Mouse (Mus musculus) limb, embryonic 13.5 days (tissue): ENCODE results near the gene Ribc1. TPM values are rescaled to one million over a fixed set of nuclear protein-coding genes. Genes with fewer than 3 reads are reported as not detected.

Experiments used
- ATAC-seq: fragments of 200-750 bp; cut with Nextera tagmentation; 2 replicates; pipeline ENCODE4 v1.8.0; 2017; ENCODE audit warnings: low read depth, moderate number of reproducible peaks, moderate TSS enrichment; ENCODE audit not compliant: low FRiP score
- H3K27ac ChIP-seq: fragments of 300-500 bp; sonication (generic); 2 replicates; pipeline ENCODE4 v1.5.1; 2015; ENCODE audit warnings: inconsistent platforms, mild to moderate bottlenecking, moderate library complexity
- H3K27me3 ChIP-seq: fragments of 300-500 bp; sonication (generic); 2 replicates; pipeline ENCODE4 v1.6.1; 2015; ENCODE audit warnings: mild to moderate bottlenecking, inconsistent platforms
- H3K36me3 ChIP-seq: fragments of 300-500 bp; sonication (generic); 2 replicates; pipeline ENCODE4 v1.6.1; 2015; ENCODE audit warnings: inconsistent platforms, mild to moderate bottlenecking, moderate library complexity
- H3K4me1 ChIP-seq: fragments of 300-500 bp; sonication (generic); 2 replicates; pipeline ENCODE4 v1.6.1; 2015; ENCODE audit warnings: inconsistent platforms
- H3K4me2 ChIP-seq: fragments of 300-500 bp; sonication (generic); replicated peaks from 2 replicates; pipeline ENCODE4 v1.6.1; 2015; ENCODE audit warnings: inconsistent platforms, mild to moderate bottlenecking, moderate library complexity
- H3K4me3 ChIP-seq: fragments of 300-500 bp; sonication (generic); 2 replicates; pipeline ENCODE4 v1.5.1; 2015; ENCODE audit warnings: moderate library complexity, mild to moderate bottlenecking, inconsistent platforms
- H3K9ac ChIP-seq: fragments of 300-500 bp; sonication (generic); 2 replicates; pipeline ENCODE4 v1.6.1; 2015; ENCODE audit warnings: mild to moderate bottlenecking, inconsistent platforms
- H3K9me3 ChIP-seq: fragments of 300-500 bp; sonication (generic); 2 replicates; pipeline ENCODE4 v1.6.1; 2016; ENCODE audit warnings: inconsistent platforms
- WGBS: fragments of 180-500 bp; shearing (Covaris S2); methylation state at CpG from one replicate; pipeline ENCODE4 v1.1.7; 2015; 5-methylcytosine and 5-hydroxymethylcytosine counted together
- polyA plus RNA-seq: library from polyadenylated mRNA; unstranded; fragments of >200 nt; fragmentation: Nextera tagmentation; extraction: Ambion mirVana; gene quantifications from 2 replicates; pipeline ENCODE4 v1.2.1, GENCODE M21; 2015

Ribc1 gene
- polyA plus RNA-seq = 2.3 and 2.6 TPM in 2 replicates

DNA sequence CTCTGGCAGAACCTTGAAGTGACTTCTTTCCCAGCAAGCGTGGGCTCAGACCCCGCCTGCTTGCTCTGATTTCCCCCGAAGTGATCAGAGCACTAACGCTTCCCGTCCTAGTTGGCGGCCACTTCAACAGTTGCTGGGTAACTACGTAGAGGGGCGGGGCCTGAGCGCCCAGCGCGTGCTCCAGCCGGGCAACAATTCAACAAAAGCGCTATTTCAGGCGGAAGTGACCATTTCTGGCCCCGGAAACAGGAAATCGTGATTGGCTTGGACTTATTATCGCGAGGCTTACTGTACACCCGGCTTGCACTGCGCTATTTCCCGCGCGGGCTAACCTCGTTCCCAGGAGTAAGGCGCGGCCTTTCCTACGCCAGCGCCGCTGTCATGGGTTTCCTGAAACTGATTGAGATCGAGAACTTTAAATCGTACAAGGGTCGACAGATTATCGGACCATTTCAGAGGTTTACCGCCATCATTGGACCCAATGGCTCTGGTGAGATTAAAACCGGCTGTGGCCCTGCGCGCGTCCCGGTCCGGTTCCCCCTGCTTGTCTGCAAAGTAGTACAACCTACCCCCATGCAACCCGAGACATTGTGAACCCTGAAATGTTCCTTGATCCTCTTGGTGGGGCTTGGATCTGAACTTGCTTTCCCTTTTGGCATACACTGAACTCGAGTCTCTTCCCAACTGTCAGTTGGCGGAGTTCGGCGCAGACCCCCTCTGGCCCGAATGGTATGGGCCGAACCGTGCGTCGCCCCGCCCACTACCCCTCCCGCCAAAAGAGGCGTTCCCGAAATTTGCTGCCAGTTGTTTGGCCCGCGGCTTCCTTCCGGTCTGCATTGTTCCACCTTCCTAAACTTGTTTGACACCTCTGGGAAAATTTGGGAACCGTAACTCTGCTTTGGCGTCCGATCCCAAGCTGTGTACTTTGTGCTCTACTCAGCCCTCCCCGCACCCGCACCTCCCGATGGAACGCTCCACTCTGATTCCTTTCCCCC is at the start of gene Ribc1, which contains the start of gene Smc1a:
Ribc1 (minus strand) TSS at position 145 of the 995 bp plus-strand sequence.
Smc1a (plus strand) TSS at position 278 of the 995 bp plus-strand sequence.
- Histone ChIP-seq H3K9ac (peak within 1 kb of the TSS; percentile 74), H3K27me3 (peaks cover 36% of the 10 kb centered on the region), H3K4me1 (peaks cover 6% of the 10 kb centered on the region; the same call in 1 of the 2 replicates), H3K4me3 (peak within 1 kb of the TSS; percentile 54), H3K4me2 (peak within 1 kb of the TSS; percentile 67), H3K9me3 (no peaks in the 10 kb centered on the region), H3K36me3 (peaks cover 8% of the 10 kb centered on the region), H3K27ac (peak within 1 kb of the TSS; percentile 85)
- 16% methylated on average over 64 of the region's 64 CpGs for WGBS
- ATAC-seq = peak; percentile 97

DNA sequence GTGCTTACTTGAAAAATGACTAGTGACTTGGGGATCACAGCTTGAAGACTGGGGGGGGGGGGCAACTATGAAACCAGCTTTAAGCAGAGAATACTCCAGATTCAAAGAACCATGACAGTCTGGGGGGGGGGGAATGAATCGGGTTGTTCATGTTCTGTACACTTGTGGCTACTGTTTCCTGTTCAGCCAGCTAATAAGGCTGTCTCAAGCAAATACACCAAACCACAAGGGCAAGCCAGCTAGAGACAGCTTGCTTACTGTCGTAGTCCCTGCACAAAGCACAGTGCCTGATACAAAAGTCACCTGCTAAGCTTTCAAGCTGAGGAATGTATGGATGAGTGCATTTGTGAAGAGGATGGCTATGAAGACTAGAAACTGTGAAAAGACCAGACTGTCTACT is 49.6 kb upstream of the Ribc1 start:
- peaks cover 51% of the 10 kb centered on the region; the same call in 1 of the 2 replicates for H3K27me3 ChIP-seq
- H3K9me3 ChIP-seq = no peaks in the 10 kb centered on the region
- 76% methylated on average over 2 of the region's 2 CpGs for whole genome bisulfite sequencing
- peaks cover 13% of the 10 kb centered on the region for H3K36me3 ChIP-seq
- no peak overlapping the region for H3K27ac ChIP-seq
- no peak overlapping the region for H3K4me2 ChIP-seq
- H3K4me3 ChIP-seq = no peak overlapping the region
- H3K4me1 ChIP-seq = no peaks in the 10 kb centered on the region
- H3K9ac ChIP-seq = no peak overlapping the region
- ATAC-seq = no peak

DNA sequence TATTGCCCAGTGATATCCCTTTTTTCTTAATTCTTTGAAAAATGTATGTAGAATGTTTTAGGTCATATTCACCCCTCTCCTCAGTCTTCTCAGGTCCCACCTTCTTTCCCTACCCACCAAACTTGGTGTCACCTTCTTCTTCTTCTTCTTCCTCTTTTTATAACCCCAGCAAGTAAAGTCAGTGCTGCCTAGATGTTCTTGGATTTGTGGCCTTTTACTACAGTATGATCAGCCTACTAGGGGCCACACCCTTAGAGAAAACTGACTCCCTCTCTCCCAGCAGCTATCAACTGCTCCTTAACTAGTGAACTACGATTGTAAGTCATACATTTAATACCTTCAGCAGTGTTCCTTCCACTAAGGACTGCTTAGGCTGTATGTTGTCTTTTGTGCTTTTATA is 38.0 kb upstream of the Ribc1 start:
- H3K9ac ChIP-seq = no peak overlapping the region
- H3K9me3 ChIP-seq = no peaks in the 10 kb centered on the region
- H3K4me2 ChIP-seq = no peak overlapping the region
- no peaks in the 10 kb centered on the region for H3K4me1 ChIP-seq
- H3K27ac ChIP-seq = no peak overlapping the region
- peaks cover 19% of the 10 kb centered on the region for H3K36me3 ChIP-seq
- 84% methylated on average over 1 of the region's 1 CpGs for WGBS
- ATAC-seq = no peak
- no peak overlapping the region for H3K4me3 ChIP-seq
- peaks cover 46% of the 10 kb centered on the region; the same call in 1 of the 2 replicates for H3K27me3 ChIP-seq

DNA sequence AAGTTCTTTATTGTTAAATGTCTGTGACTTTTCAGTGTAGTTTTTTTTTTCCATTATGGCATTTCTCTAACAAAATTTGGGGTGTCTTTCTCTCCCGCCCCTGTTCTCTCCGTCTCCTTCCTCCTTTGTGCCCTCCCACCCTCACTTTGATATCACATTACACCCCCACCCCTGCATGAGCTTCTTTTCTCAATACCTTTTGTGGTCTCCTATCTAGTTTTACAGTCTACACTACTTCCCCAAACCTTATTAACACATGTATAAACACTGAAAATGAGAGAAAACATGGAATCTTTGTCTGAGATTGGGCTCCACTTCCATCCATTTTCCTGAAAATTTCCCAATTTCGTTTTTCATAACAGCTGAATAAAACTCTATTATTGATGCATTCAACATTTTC is 36.5 kb upstream of the Ribc1 start:
- Histone ChIP-seq H3K4me3 (no peak overlapping the region), H3K9ac (no peak overlapping the region), H3K4me2 (no peak overlapping the region), H3K27ac (no peak overlapping the region), H3K4me1 (no peaks in the 10 kb centered on the region), H3K27me3 (peaks cover 40% of the 10 kb centered on the region; the same call in 1 of the 2 replicates), H3K9me3 (no peaks in the 10 kb centered on the region), H3K36me3 (peaks cover 19% of the 10 kb centered on the region)
- WGBS = 68% methylated on average over 3 of the region's 3 CpGs
- no peak for ATAC-seq

DNA sequence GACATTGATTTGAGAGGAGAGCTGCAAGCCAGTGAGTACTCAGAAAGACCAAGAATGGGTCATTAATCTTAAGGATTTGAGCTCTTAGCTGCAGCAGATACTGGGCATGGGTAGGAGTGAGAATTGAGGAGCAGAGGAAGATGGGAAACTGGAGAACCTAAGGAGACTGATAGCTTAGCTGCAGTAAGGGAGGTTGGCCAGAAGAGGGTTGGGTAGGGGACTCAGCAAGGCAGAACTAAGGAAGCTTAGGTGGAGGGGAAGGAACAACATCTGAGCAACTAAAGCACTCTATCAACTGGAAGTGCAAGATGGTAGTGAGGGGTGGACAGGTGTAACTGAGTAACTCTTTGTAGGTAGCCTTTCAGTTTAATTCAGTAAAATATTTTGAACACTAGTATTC is 31.1 kb upstream of the Ribc1 start:
- peaks cover 36% of the 10 kb centered on the region; the same call in 1 of the 2 replicates for H3K27me3 ChIP-seq

DNA sequence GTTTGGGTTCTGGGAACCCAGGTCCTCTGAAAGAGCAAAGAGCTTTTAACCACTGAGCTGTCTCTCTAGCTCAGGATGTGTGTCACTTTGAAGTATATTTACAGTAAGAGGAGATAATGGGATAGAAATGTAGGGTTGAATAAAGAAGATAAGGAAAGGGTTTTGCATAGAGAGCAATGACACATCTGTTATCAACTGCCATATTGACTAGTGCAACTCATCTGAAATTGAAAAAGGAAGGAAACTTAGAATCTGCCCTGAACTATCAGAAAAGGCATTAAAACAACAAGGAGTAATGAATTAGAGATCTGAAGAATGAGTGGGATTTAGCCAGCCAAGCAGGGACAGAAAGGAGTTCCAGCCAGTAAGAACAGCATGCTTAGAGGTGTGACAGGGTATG is 23.8 kb upstream of the Ribc1 start:
- peaks cover 32% of the 10 kb centered on the region; the same call in 1 of the 2 replicates for H3K27me3 ChIP-seq
- H3K36me3 ChIP-seq = peaks cover 35% of the 10 kb centered on the region
- no peaks in the 10 kb centered on the region for H3K4me1 ChIP-seq
- H3K4me3 ChIP-seq = no peak overlapping the region
- H3K4me2 ChIP-seq = no peak overlapping the region
- ATAC-seq = no peak
- H3K27ac ChIP-seq = no peak overlapping the region
- no peak overlapping the region for H3K9ac ChIP-seq
- no peaks in the 10 kb centered on the region for H3K9me3 ChIP-seq

More for the DNA sequence above, 31.1 kb upstream of the Ribc1 start:
- H3K4me3 ChIP-seq = no peak overlapping the region
- no peaks in the 10 kb centered on the region for H3K4me1 ChIP-seq
- H3K9ac ChIP-seq = no peak overlapping the region
- no peaks in the 10 kb centered on the region for H3K9me3 ChIP-seq
- H3K36me3 ChIP-seq = peaks cover 21% of the 10 kb centered on the region
- ATAC-seq = no peak
- no peak overlapping the region for H3K27ac ChIP-seq
- H3K4me2 ChIP-seq = no peak overlapping the region

DNA sequence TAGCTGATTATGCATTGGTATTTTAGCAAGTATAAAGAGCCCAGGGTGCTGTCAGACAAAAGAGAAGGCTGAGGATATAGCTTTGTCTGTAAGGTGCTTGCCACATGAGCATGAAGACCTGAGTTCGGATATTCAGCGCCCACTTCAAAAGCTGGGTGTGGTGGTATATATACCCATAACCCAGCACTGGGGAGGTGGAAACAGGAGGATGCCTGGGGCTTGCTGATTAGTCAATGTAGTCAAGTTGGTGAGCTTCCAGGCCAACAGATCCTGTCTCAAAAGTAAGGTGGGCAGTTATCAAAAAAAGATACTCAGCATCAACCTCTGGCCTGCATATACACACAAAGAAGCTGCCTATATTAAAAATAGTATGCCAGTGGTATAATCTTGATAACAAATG is 3.2 kb upstream of the Ribc1 start:
- no peaks in the 10 kb centered on the region; the same call in 1 of the 2 replicates for H3K36me3 ChIP-seq
- no peak overlapping the region for H3K27ac ChIP-seq
- H3K9me3 ChIP-seq = no peaks in the 10 kb centered on the region
- H3K4me3 ChIP-seq = no peak overlapping the region
- H3K4me1 ChIP-seq = peaks cover 6% of the 10 kb centered on the region; the same call in 1 of the 2 replicates
- no peak overlapping the region for H3K4me2 ChIP-seq
- H3K27me3 ChIP-seq = peaks cover 33% of the 10 kb centered on the region
- H3K9ac ChIP-seq = no peak overlapping the region
- WGBS = 86% methylated on average over 2 of the region's 2 CpGs
- no peak for ATAC-seq

DNA sequence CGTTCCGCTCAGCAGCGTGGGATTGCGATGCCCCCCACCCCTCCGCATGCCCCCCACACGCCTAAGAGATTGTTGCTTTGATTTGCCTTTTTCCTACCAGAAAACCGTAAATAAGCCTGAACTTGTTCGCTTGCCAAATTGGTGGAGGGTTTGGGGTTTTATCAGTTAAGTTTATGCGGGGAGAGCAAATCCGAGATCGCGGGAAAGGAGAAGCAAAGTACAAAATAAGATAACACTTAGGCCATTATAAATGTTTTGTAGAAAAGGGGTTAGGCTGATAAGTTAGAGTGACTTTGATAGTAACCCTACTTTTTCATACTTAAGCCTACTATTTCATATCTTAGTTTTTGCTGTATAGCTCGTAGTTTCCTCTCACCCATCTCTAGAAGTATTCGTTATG is 1.1 kb upstream of the Ribc1 start:
- Histone ChIP-seq H3K27ac (peak overlapping the region; percentile 16; the same call in 1 of the 2 replicates), H3K9ac (peak overlapping the region; percentile 67), H3K27me3 (peaks cover 35% of the 10 kb centered on the region), H3K36me3 (peaks cover 8% of the 10 kb centered on the region), H3K4me1 (peaks cover 6% of the 10 kb centered on the region; the same call in 1 of the 2 replicates), H3K4me2 (peak overlapping the region; percentile 67), H3K4me3 (peak overlapping the region; percentile 54), H3K9me3 (no peaks in the 10 kb centered on the region)
- 24% methylated on average over 14 of the region's 14 CpGs for WGBS
- no peak for ATAC-seq

- Histone ChIP-seq H3K9ac (peak overlapping the region; percentile 74), H3K27ac (peak overlapping the region; percentile 85), H3K4me2 (peak overlapping the region; percentile 60), H3K27me3 (peaks cover 36% of the 10 kb centered on the region), H3K36me3 (peaks cover 8% of the 10 kb centered on the region), H3K4me3 (peak overlapping the region; percentile 54), H3K4me1 (peaks cover 6% of the 10 kb centered on the region; the same call in 1 of the 2 replicates), H3K9me3 (no peaks in the 10 kb centered on the region)
- WGBS = 18% methylated on average over 11 of the region's 11 CpGs
- no peak; the same call in 1 of the 2 replicates for ATAC-seq
Observed at GRCm38 (mm10) chrX:152015752-152016150, 344 bp downstream of the Ribc1 start.

GRCm38 (mm10) chrX:152007863-152008262 is 8.2 kb downstream of the Ribc1 start:
- Histone ChIP-seq H3K9me3 (no peaks in the 10 kb centered on the region), H3K27me3 (peaks cover 55% of the 10 kb centered on the region), H3K4me3 (no peak overlapping the region), H3K27ac (no peak overlapping the region), H3K9ac (no peak overlapping the region), H3K4me1 (no peaks in the 10 kb centered on the region), H3K4me2 (no peak overlapping the region), H3K36me3 (peaks cover 27% of the 10 kb centered on the region; the same call in 1 of the 2 replicates)
- 79% methylated on average over 1 of the region's 1 CpGs for WGBS
- ATAC-seq = no peak

DNA sequence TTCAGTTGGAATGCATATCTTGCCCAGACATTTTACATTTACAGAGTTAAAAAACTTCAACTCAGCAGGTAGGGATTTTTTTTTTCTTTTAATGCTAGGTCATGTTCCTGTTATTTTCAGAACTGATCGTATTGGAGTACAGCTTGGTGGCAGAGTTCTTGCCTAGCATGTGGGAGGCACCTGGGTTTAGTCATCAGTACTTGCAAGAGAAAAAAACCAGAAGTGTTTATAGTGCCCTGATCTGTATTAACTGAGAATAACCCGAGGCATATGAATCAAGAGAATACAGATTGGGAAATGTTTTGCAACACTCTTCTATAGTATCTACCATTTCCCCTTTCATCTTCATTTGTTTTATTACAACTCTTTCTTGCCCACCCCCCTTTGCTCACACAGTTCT is 13.2 kb downstream of the Ribc1 start:
- no peak for ATAC-seq
- peak overlapping the region; percentile 65 for H3K4me2 ChIP-seq

More for the DNA sequence above, 13.2 kb downstream of the Ribc1 start:
- H3K27me3 ChIP-seq = peaks cover 68% of the 10 kb centered on the region
- H3K9ac ChIP-seq = no peak overlapping the region
- whole genome bisulfite sequencing = 60% methylated on average over 2 of the region's 2 CpGs
- H3K4me3 ChIP-seq = peak overlapping the region; percentile 20
- no peaks in the 10 kb centered on the region for H3K4me1 ChIP-seq
- peaks cover 27% of the 10 kb centered on the region; the same call in 1 of the 2 replicates for H3K36me3 ChIP-seq
- no peaks in the 10 kb centered on the region for H3K9me3 ChIP-seq
- H3K27ac ChIP-seq = no peak overlapping the region
